Mouse (Mus musculus): ENCODE data around the gene Trex2.

Gene Trex2

GRCm38 (mm10) chrX:73435252-73435651, at the start of gene Trex2:
Trex2 (minus strand) TSS chrX:73435344.
- POLR2A ChIA-PET, result interaction anchor here in 2 of 4 experiments (1.3 to 1.5 kb wide), 2 partner anchors 12 to 369 kb away, joined by 3 read pairs; no protein-coding TSS in a partner anchor
- CTCF ChIA-PET, result interaction anchor here in 1 of 4 experiments (0.6 kb wide), 1 partner anchor 17 kb away, joined by 3 read pairs; no protein-coding TSS in a partner anchor

- POLR2A ChIA-PET, result interaction anchor here in 1 of 4 experiments (0.6 kb wide), 1 partner anchor 477 kb away, joined by 4 read pairs; no protein-coding TSS in a partner anchor
Measured at GRCm38 (mm10) chrX:73484870-73485269, 49.7 kb upstream of the Trex2 start.

GRCm38 (mm10) chrX:73484076-73484475, 48.9 kb upstream of the Trex2 start:
- CTCF ChIA-PET, result interaction anchor here (0.6 to 1.6 kb wide), 3 partner anchors 9 to 25 kb away, joined by 3 to 5 read pairs (median 4); partner anchors contain the start of gene Haus7 (in 1 of the 4)
- POLR2A ChIA-PET, result interaction anchor here in 1 of 4 experiments (0.8 to 1.7 kb wide), 3 partner anchors 9 to 25 kb away, joined by 3 to 10 read pairs (median 3); partner anchors contain the start of gene Haus7

More at GRCm38 (mm10) chrX:73484870-73485269, 49.7 kb upstream of the Trex2 start:
- CTCF ChIA-PET, result interaction anchor here in 1 of 4 experiments (1.1 kb wide), 1 partner anchor 26 kb away, joined by 4 read pairs; the partner anchor contains the start of gene Haus7

- ChIA-PET POLR2A (interaction anchor here in 1 of 4 experiments (0.8 to 1.7 kb wide), 3 partner anchors 9 to 25 kb away, joined by 3 to 10 read pairs (median 3); partner anchors contain the start of gene Haus7), CTCF (interaction anchor here in 2 of 4 experiments (0.6 to 1.6 kb wide), 2 partner anchors 10 to 14 kb away, joined by 3 to 5 read pairs; no protein-coding TSS in a partner anchor)
Measured at GRCm38 (mm10) chrX:73483484-73483810, 48.3 kb upstream of the Trex2 start, which contains the start of gene Bgn. Bgn (plus strand) TSS chrX:73483602.

- CTCF ChIA-PET, result interaction anchor here in 2 of 4 experiments (0.6 to 1.6 kb wide), 2 partner anchors 11 to 31 kb away, joined by 4 to 5 read pairs; no protein-coding TSS in a partner anchor
Measured at GRCm38 (mm10) chrX:73482643-73483483, 47.7 kb upstream of the Trex2 start.

GRCm38 (mm10) chrX:73480334-73480733, 45.2 kb upstream of the Trex2 start:
- CTCF ChIA-PET, result interaction anchor here in 1 of 4 experiments (1.1 kb wide), 1 partner anchor 13 kb away, joined by 4 read pairs; no protein-coding TSS in a partner anchor
- POLR2A ChIA-PET, result interaction anchor here in 2 of 4 experiments (1.6 to 2.1 kb wide), 2 partner anchors 21 to 22 kb away, joined by 5 to 7 read pairs; partner anchors contain the start of gene Haus7 (in 2 of the 2)

More at GRCm38 (mm10) chrX:73482643-73483483, 47.7 kb upstream of the Trex2 start:
- POLR2A ChIA-PET, result interaction anchor here in 2 of 4 experiments (0.9 to 1.7 kb wide), 3 partner anchors 9 to 24 kb away, joined by 3 to 10 read pairs (median 6); partner anchors contain the start of gene Haus7 (in 1 of the 2)

- CTCF ChIA-PET, result interaction anchor here in 1 of 4 experiments (1.1 kb wide), 1 partner anchor 14 kb away, joined by 4 read pairs; no protein-coding TSS in a partner anchor
- POLR2A ChIA-PET, result interaction anchor here in 1 of 4 experiments (2.1 kb wide), 1 partner anchor 21 kb away, joined by 7 read pairs; the partner anchor contains the start of gene Haus7
Measured at GRCm38 (mm10) chrX:73479656-73480055, 44.5 kb upstream of the Trex2 start.

GRCm38 (mm10) chrX:73477500-73477899, 42.4 kb upstream of the Trex2 start:
- POLR2A ChIA-PET, result no interaction called here
- CTCF ChIA-PET, result interaction anchor here in 2 of 4 experiments (0.5 to 1.1 kb wide), 2 partner anchors 16 to 25 kb away, joined by 3 to 4 read pairs; no protein-coding TSS in a partner anchor

GRCm38 (mm10) chrX:73476621-73477020, 41.5 kb upstream of the Trex2 start:
- ChIA-PET CTCF (interaction anchor here in 1 of 4 experiments (1.1 kb wide), 1 partner anchor 17 kb away, joined by 3 read pairs; no protein-coding TSS in a partner anchor), POLR2A (interaction anchor here in 1 of 4 experiments (1.0 kb wide), 1 partner anchor 18 kb away, joined by 3 read pairs; the partner anchor contains the start of gene Haus7)

- POLR2A ChIA-PET, result interaction anchor here in 1 of 4 experiments (1.0 kb wide), 1 partner anchor 17 kb away, joined by 3 read pairs; the partner anchor contains the start of gene Haus7
- CTCF ChIA-PET, result no interaction called here
Measured at GRCm38 (mm10) chrX:73475658-73476256, 40.6 kb upstream of the Trex2 start.

- CTCF ChIA-PET, result no interaction called here
- POLR2A ChIA-PET, result interaction anchor here in 2 of 4 experiments (0.6 to 1.2 kb wide), 3 partner anchors 9 to 16 kb away, joined by 3 to 5 read pairs (median 3); no protein-coding TSS in a partner anchor
Measured at GRCm38 (mm10) chrX:73474340-73475165, 39.4 kb upstream of the Trex2 start.

GRCm38 (mm10) chrX:73471764-73472163, 36.6 kb upstream of the Trex2 start:
- ChIA-PET POLR2A (no interaction called here), CTCF (no interaction called here)

- POLR2A ChIA-PET, result interaction anchor here in 1 of 4 experiments (0.7 to 1.5 kb wide), 3 partner anchors 10 to 73 kb away, joined by 3 read pairs; partner anchors contain the start of gene Haus7
- CTCF ChIA-PET, result no interaction called here
Measured at GRCm38 (mm10) chrX:73468752-73469151, 33.6 kb upstream of the Trex2 start.

- CTCF ChIA-PET, result no interaction called here
- POLR2A ChIA-PET, result interaction anchor here in 1 of 4 experiments (1.5 kb wide), 1 partner anchor 9 kb away, joined by 3 read pairs; the partner anchor contains the start of gene Haus7
Measured at GRCm38 (mm10) chrX:73468330-73468729, 33.2 kb upstream of the Trex2 start.

GRCm38 (mm10) chrX:73467446-73468241, 32.5 kb upstream of the Trex2 start:
- ChIA-PET POLR2A (interaction anchor here in 1 of 4 experiments (1.5 kb wide), 1 partner anchor 9 kb away, joined by 3 read pairs; the partner anchor contains the start of gene Haus7), CTCF (interaction anchor here in 1 of 4 experiments (0.9 kb wide), 1 partner anchor 26 kb away, joined by 3 read pairs; no protein-coding TSS in a partner anchor)

GRCm38 (mm10) chrX:73465483-73466186, 30.5 kb upstream of the Trex2 start:
- CTCF ChIA-PET, result no interaction called here

More at GRCm38 (mm10) chrX:73465483-73466186, 30.5 kb upstream of the Trex2 start:
- POLR2A ChIA-PET, result interaction anchor here in 1 of 4 experiments (0.7 kb wide), 1 partner anchor 9 kb away, joined by 5 read pairs; no protein-coding TSS in a partner anchor

Measured in embryonic stem cell, embryonic (primary cell).